Mouse (Mus musculus): ENCODE results near the gene Duxf3. TPM values are rescaled to one million over a fixed set of nuclear protein-coding genes. Genes with fewer than 3 reads are reported as not detected.
"Not testable (repeated sequence)": the region's sequence is repeated elsewhere in the genome, so short reads cannot be mapped to it uniquely, and the experiment has no call there.

Duxf3 gene
- total RNA-seq, 2 experiments from 2014 or later, result not detected

DNA sequence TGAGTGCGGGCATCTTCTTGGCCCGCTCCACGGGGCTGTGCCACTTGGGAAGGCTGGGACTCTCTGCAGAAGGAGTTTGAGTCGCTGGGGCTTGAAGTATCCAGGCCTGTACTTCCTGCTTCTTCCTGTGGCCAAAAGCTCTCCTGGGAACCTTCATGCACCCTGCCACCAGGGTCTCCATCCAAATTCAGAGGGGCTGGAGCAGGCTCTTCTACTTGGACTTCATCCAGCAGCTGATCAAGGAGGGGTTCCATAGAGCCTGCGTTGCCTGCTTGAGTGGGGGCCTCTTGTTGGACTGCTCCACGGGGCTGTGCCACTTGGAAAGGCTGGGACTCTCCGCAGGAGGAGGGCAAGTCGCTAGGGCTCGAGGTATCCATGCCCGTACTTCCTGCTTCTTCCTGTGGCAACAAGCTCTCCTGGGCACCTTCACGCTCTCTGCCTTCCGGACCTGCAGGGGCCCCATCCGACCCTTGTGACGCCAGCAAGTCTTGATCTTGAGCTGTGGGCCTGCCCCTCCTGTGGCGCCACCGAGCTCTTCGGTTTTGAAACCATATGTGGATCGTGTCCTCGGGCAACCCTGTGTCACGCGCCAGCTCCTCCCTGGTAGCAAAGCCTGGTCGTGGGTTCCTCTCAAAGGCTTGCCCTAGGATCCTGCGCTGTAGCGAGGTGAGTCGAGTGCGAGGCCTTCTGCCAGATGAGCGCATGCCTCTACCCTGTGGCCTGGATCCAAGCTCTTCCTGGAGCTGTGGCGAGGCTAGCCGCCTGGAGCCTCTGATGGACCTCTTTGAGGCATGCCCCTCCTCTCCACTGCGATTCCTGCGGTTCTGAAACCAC lies 8.3 kb downstream of the Duxf3 start:
- peak; percentile 70 to 71 for DNase-seq (ENCODE audit: low spot score in 2 of 2)

- not testable (repeated sequence) for DNase-seq (ENCODE audit: low spot score in 2 of 2)
Observed at GRCm38 (mm10) chr10:58223161-58223560, 9.3 kb downstream of the Duxf3 start.

DNA sequence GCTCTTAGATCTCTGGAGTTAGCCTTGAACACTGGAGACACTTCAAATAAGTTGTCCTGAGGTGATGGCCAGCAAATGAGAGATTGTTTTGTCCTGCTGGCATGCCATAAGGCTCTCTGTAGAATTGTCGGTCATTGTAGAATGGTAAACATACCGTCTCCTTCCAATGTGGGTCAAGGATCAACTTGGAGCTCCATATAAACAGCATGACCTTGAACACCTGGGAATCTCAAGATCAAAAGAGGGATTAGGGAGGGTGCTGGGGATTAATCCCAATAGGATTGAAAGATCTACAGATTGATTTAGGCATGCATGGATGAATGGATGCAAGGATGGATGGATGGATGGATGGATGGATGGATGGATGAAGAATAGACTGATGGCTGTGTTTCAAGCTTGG lies 10.9 kb downstream of the Duxf3 start:
- not testable (repeated sequence) for DNase-seq (ENCODE audit: low spot score in 2 of 2)

DNA sequence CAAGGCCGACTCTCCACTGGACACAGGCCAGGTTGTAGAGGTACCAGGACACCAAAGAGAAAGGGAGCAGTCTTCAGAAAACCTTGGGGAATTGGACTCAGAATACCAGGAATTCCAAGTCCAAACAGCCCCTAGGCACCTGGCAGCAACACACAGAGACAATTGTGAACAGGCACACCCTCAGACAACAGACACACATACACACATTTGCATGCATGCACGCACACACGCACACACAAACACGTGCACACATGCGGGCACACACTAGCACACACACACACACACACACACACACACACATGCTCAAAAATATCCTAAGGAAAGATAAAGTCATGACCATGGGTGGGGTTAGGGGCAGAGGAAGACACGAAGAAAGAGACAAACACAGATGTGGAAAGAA lies 11.7 kb downstream of the Duxf3 start:
- no peak for DNase-seq (ENCODE audit: low spot score in 2 of 2)

- DNase-seq (ENCODE audit: low spot score in 2 of 2), result no peak
Observed at GRCm38 (mm10) chr10:58217366-58217765, 15.1 kb downstream of the Duxf3 start.

- DNase-seq (ENCODE audit: low spot score in 2 of 2), result no peak
Observed at GRCm38 (mm10) chr10:58215353-58215752, 17.1 kb downstream of the Duxf3 start.

DNA sequence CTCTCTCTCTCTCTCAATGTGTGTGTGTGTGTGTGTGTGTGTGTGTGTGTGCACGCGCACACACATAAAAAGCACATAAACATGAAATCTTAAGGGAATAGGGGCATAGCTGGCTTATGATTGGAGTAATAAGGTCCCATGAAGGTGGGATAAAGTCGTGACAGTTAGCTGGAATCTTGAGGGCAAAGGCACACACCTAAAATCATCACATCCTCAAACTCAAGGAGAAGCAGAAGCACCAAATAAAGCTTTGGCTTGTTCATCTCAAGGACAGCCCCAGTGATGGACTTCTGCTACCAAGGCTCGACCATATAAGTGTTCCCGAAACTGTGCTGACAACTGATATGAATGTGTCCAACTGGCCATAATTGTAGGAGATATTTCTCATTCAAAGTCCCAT lies 17.5 kb downstream of the Duxf3 start:
- no peak for DNase-seq (ENCODE audit: low spot score in 2 of 2)

GRCm38 (mm10) chr10:58214497-58214896 lies 18.0 kb downstream of the Duxf3 start:
- no peak for DNase-seq (ENCODE audit: low spot score in 2 of 2)

- DNase-seq (ENCODE audit: low spot score in 2 of 2), result no peak
Observed at GRCm38 (mm10) chr10:58212230-58212629, 20.2 kb downstream of the Duxf3 start.

DNA sequence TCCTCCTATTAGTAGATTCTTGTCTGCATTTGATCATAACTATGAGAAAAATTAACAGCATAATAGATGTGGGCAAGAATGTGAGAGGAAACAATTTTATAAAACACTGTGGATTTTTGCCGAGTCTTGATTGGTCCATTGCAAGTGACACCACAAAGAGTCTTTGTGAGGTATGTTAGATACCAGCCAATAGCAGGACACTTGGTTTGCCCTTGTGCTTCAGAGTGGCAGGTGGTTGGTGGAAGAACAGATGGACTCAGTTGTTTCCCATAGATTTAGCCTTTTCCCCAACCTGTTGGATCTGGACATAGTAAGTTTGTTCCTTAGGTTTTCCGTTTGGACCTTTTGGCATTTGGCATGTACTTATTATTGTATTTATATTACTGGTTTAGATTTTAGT lies 21.3 kb downstream of the Duxf3 start:
- DNase-seq (ENCODE audit: low spot score in 2 of 2), result no peak

DNA sequence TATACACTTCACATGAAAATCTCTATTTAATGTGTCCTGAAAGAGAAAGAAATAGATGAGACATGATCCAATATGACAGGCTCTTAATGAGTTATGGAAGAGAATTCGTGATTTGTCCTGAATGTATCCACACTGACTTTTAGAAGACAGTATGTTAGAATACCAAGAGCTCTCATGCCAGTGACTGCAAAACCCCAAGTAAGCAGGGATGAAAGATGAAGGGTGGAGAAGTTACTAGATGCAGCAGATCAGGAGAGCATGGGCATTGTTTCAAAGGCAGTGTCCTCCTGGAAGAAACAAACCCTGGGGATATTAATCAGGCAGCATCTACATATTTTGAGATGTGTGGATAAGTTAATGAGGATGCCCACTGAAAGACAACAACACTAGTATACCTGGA lies 22.0 kb downstream of the Duxf3 start:
- no peak for DNase-seq (ENCODE audit: low spot score in 2 of 2)

DNA sequence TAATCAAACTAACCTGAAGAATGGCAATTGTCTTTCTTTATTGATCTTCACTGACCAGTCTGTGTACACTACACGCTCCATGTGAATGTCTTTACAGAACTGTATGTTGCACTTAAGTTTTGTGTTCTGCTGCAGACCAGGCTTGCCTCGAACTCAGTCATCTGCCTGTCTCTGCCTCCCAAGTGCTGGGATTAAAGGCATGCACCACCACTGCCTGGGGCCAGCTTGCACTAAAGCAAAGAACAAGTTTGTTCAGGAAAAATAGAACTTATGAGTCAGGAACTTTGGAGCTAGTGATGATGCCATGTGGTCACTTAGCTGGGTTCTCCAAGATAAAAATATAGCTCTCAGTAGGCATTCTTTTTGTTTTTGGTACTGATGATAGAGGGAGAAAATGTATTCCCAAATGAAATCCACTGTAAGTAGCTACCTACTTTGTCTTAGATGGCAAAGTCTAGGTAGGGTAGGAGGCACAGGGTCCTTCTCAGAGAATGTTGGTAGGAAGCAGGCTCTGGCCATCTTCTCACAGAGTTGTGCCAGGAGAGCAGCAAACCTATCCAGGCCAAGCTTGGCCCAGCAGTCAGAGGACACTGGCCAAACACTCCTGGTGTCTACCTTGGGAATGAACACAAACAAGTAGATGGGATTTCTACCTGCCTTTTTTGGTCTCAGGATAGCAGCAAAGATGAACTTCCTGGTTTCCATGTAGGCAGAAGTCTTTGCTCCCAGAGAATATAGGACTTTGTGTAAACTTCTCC lies 22.6 kb downstream of the Duxf3 start:
- DNase-seq (ENCODE audit: low spot score in 2 of 2), result no peak

- no peak for DNase-seq (ENCODE audit: low spot score in 2 of 2)
Observed at GRCm38 (mm10) chr10:58206639-58207404, 25.7 kb downstream of the Duxf3 start.

DNA sequence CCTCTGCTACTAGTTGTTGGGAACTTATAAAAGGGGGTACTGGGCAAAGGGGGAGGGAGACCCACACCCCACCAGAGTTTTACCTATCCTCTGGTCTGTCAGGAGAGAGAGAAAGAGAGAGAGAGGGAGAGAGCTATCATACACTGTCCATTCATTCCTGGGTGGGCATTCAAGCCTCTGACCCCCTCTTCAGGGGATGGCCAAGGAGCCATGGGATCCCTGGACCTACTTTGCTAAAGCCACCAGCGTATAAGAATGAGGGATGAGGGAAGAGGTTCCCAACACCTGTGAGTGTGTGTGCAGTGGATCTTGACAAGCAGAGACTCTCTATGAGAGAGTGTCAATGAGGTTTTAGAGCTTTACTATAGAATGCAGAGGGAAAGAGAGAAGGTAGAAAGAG lies 26.5 kb downstream of the Duxf3 start:
- DNase-seq (ENCODE audit: low spot score in 2 of 2), result no peak

Other genes starting within 250 kb of the Duxf3 start
- not detected for gene AW822073, start 7.7 kb downstream of the Duxf3 start, total RNA-seq (2021)
- gene Gm4981, start 4.0 kb upstream of the Duxf3 start, total RNA-seq (2021), result not detected
- gene Gcc2, start 22.8 kb upstream of the Duxf3 start, total RNA-seq (2021), result 10 to 100 TPM; 90.8 to 92.0 TPM
- gene Lims1, start 90.8 kb upstream of the Duxf3 start, total RNA-seq (2021), result 10 to 100 TPM; 22.1 to 22.7 TPM
- 10 to 100 TPM; 85.6 to 98.6 TPM for gene Ranbp2, start 214.2 kb upstream of the Duxf3 start, total RNA-seq (2021)

Measured in left cerebral cortex, adult 18-20 months (tissue).